Mouse (Mus musculus) T-helper 17 cell (primary cell): ENCODE measurements around the gene Pja2.
"Not testable (repeated sequence)": the region's sequence is repeated elsewhere in the genome, so short reads cannot be mapped to it uniquely, and the experiment has no call there.

Experiments
- in situ Hi-C, 2 experiments: fragments of 300-600 bp; cut with MboI, MseI; formaldehyde crosslinking; loops; 1 replicate in 1 of 2; 2 replicates in 1 of 2; pipeline ENCODE4 v1.15.1; 2025; ENCODE audit warnings: high pct_unique_total_duplicates in 2 of 2

Gene Pja2

GRCm38 (mm10) chr17:64331898-64332769, at the start of gene Pja2:
Gene Pja2 (minus strand): TSS chr17:64331916.
- in situ Hi-C loops, result loop anchor here (10.0 to 25.0 kb wide), 3 partner anchors 263 to 845 kb away; partner anchors contain the start of gene Fbxl17 (in 1 of the 2)

GRCm38 (mm10) chr17:64375327-64375726, 43.6 kb upstream of the Pja2 start:
- in situ Hi-C loops, result loop anchor here (5.0 to 10.0 kb wide), 2 partner anchors 138 to 421 kb away; no protein-coding TSS in a partner anchor

GRCm38 (mm10) chr17:64363694-64364093, 32.0 kb upstream of the Pja2 start:
- in situ Hi-C loops, result no loop called here

- in situ Hi-C loops, result no loop called here
These were observed 30.9 kb upstream of the Pja2 start for GRCm38 (mm10) chr17:64362570-64362969.

- in situ Hi-C loops, result no loop called here
These were observed 30.3 kb upstream of the Pja2 start for GRCm38 (mm10) chr17:64361911-64362425.

GRCm38 (mm10) chr17:64353940-64354339, 22.2 kb upstream of the Pja2 start:
- in situ Hi-C loops, result no loop called here

GRCm38 (mm10) chr17:64346135-64346534, 14.4 kb upstream of the Pja2 start:
- in situ Hi-C loops, result loop anchor here in 1 of 2 experiments (25.0 kb wide), 1 partner anchor 859 kb away; no protein-coding TSS in a partner anchor

- in situ Hi-C loops, result loop anchor here in 1 of 2 experiments (25.0 kb wide), 1 partner anchor 857 kb away; no protein-coding TSS in a partner anchor
These were observed 13.0 kb upstream of the Pja2 start for GRCm38 (mm10) chr17:64344576-64345172.

- in situ Hi-C loops, result loop anchor here in 1 of 2 experiments (25.0 kb wide), 1 partner anchor 854 kb away; no protein-coding TSS in a partner anchor
These were observed 10.0 kb upstream of the Pja2 start for GRCm38 (mm10) chr17:64341698-64342097.

GRCm38 (mm10) chr17:64339752-64340151, 8.0 kb upstream of the Pja2 start:
- in situ Hi-C loops, result loop anchor here (10.0 to 25.0 kb wide), 3 partner anchors 255 to 852 kb away; partner anchors contain the start of gene Fbxl17 (in 1 of the 2)

- in situ Hi-C loops, result loop anchor here (10.0 to 25.0 kb wide), 3 partner anchors 258 to 850 kb away; partner anchors contain the start of gene Fbxl17 (in 1 of the 2)
These were observed 5.5 kb upstream of the Pja2 start for GRCm38 (mm10) chr17:64337220-64337619.

- in situ Hi-C loops, result loop anchor here (10.0 to 25.0 kb wide), 3 partner anchors 261 to 847 kb away; partner anchors contain the start of gene Fbxl17 (in 1 of the 2)
These were observed 2.2 kb upstream of the Pja2 start for GRCm38 (mm10) chr17:64333956-64334355.

- in situ Hi-C loops, result loop anchor here (10.0 to 25.0 kb wide), 3 partner anchors 262 to 845 kb away; partner anchors contain the start of gene Fbxl17 (in 1 of the 2)
These were observed 1.0 kb upstream of the Pja2 start for GRCm38 (mm10) chr17:64332770-64333096.

- in situ Hi-C loops, result loop anchor here (10.0 to 25.0 kb wide), 3 partner anchors 263 to 844 kb away; partner anchors contain the start of gene Fbxl17 (in 1 of the 2)
These were observed 322 bp downstream of the Pja2 start for GRCm38 (mm10) chr17:64331291-64331897.

GRCm38 (mm10) chr17:64330885-64331284, 831 bp downstream of the Pja2 start:
- in situ Hi-C loops, result loop anchor here (10.0 to 25.0 kb wide), 3 partner anchors 264 to 844 kb away; partner anchors contain the start of gene Fbxl17 (in 1 of the 2)

- in situ Hi-C loops, result no loop called here
These were observed 7.2 kb downstream of the Pja2 start for GRCm38 (mm10) chr17:64324556-64324955.

GRCm38 (mm10) chr17:64315428-64315827, 16.3 kb downstream of the Pja2 start:
- in situ Hi-C loops, result no loop called here

GRCm38 (mm10) chr17:64314523-64314922, 17.2 kb downstream of the Pja2 start:
- in situ Hi-C loops, result not testable (repeated sequence)

GRCm38 (mm10) chr17:64297628-64298027, 34.1 kb downstream of the Pja2 start:
- in situ Hi-C loops, result no loop called here

- in situ Hi-C loops, result no loop called here
These were observed 39.0 kb downstream of the Pja2 start for GRCm38 (mm10) chr17:64292740-64293139.

GRCm38 (mm10) chr17:64289684-64290083, 42.0 kb downstream of the Pja2 start:
- in situ Hi-C loops, result no loop called here
